Mouse (Mus musculus) intestine, embryonic 15.5 days (tissue): ENCODE measurements around the gene Dmd. TPM values are rescaled to one million over a fixed set of nuclear protein-coding genes. Genes with fewer than 3 reads are reported as not detected.

ENCODE experiments used
- ATAC-seq: fragments of 200-750 bp; cut with Nextera tagmentation; 2 replicates; pipeline ENCODE4 v1.8.0; 2017; ENCODE audit warnings: moderate TSS enrichment, moderate library complexity
- H3K27ac ChIP-seq: fragments of 300-500 bp; sonication (generic); 2 replicates; pipeline ENCODE4 v1.5.1; 2015; ENCODE audit warnings: mild to moderate bottlenecking, inconsistent platforms
- H3K27me3 ChIP-seq: fragments of 300-500 bp; sonication (generic); replicated peaks from 2 replicates; pipeline ENCODE4 v1.6.1; 2015; ENCODE audit warnings: inconsistent platforms
- H3K36me3 ChIP-seq: fragments of 300-500 bp; sonication (generic); 2 replicates; pipeline ENCODE4 v1.6.1; 2015; ENCODE audit warnings: inconsistent platforms
- H3K4me1 ChIP-seq: fragments of 300-500 bp; sonication (generic); replicated peaks from 2 replicates; pipeline ENCODE4 v1.6.1; 2015; ENCODE audit warnings: inconsistent platforms
- H3K4me2 ChIP-seq: fragments of 300-500 bp; sonication (generic); replicated peaks from 2 replicates; pipeline ENCODE4 v1.6.1; 2015; ENCODE audit warnings: mild to moderate bottlenecking, inconsistent platforms
- H3K4me3 ChIP-seq: fragments of 300-500 bp; sonication (generic); replicated peaks from 2 replicates; pipeline ENCODE4 v1.5.1; 2015; ENCODE audit warnings: inconsistent platforms
- H3K9ac ChIP-seq: fragments of 300-500 bp; sonication (generic); 2 replicates; pipeline ENCODE4 v1.6.1; 2015; ENCODE audit warnings: inconsistent platforms
- H3K9me3 ChIP-seq: fragments of 300-500 bp; sonication (generic); 2 replicates; pipeline ENCODE4 v1.6.1; 2016; ENCODE audit warnings: inconsistent platforms
- WGBS: fragments of 180-500 bp; shearing (Covaris S2); methylation state at CpG from one replicate; pipeline ENCODE4 v1.1.7; 2015; 5-methylcytosine and 5-hydroxymethylcytosine counted together
- polyA plus RNA-seq: library from polyadenylated mRNA; unstranded; fragments of >200 nt; fragmentation: Nextera tagmentation; extraction: Ambion mirVana; gene quantifications from 2 replicates; pipeline ENCODE4 v1.2.1, GENCODE M21; 2015

Dmd gene
- polyA plus RNA-seq, 1 experiment from 2014 or later, result 22.3 TPM

GRCm38 (mm10) chrX:84960557-84960956, 2011.9 kb downstream of the Dmd start:
- 41% methylated on average over 5 of the region's 5 CpGs for WGBS
- no peak for ATAC-seq

GRCm38 (mm10) chrX:84960972-84961371, 2012.3 kb downstream of the Dmd start:
- 46% methylated on average over 6 of the region's 6 CpGs for WGBS
- Histone ChIP-seq H3K36me3 (no peaks in the 10 kb centered on the region), H3K27ac (no peak overlapping the region), H3K4me2 (no peak overlapping the region), H3K9ac (no peak overlapping the region), H3K27me3 (no peaks in the 10 kb centered on the region), H3K4me3 (no peak overlapping the region), H3K9me3 (no peaks in the 10 kb centered on the region), H3K4me1 (no peaks in the 10 kb centered on the region)
- ATAC-seq, result peak; percentile 51; the same call in 1 of the 2 replicates

More at GRCm38 (mm10) chrX:84960557-84960956, 2011.9 kb downstream of the Dmd start:
- H3K27me3 ChIP-seq, result no peaks in the 10 kb centered on the region
- H3K36me3 ChIP-seq, result no peaks in the 10 kb centered on the region
- H3K4me3 ChIP-seq, result no peak overlapping the region
- H3K9ac ChIP-seq, result no peak overlapping the region
- no peaks in the 10 kb centered on the region for H3K4me1 ChIP-seq
- H3K4me2 ChIP-seq, result no peak overlapping the region
- no peaks in the 10 kb centered on the region for H3K9me3 ChIP-seq
- no peak overlapping the region for H3K27ac ChIP-seq

GRCm38 (mm10) chrX:85008304-85008703, 2059.6 kb downstream of the Dmd start:
- Histone ChIP-seq H3K4me1 (no peaks in the 10 kb centered on the region), H3K4me3 (no peak overlapping the region), H3K9ac (no peak overlapping the region), H3K36me3 (no peaks in the 10 kb centered on the region), H3K27me3 (no peaks in the 10 kb centered on the region), H3K9me3 (no peaks in the 10 kb centered on the region), H3K27ac (no peak overlapping the region), H3K4me2 (no peak overlapping the region)
- no peak for ATAC-seq

GRCm38 (mm10) chrX:85041466-85042058, 2092.9 kb downstream of the Dmd start:
- 63% methylated on average over 8 of the region's 8 CpGs for WGBS
- Histone ChIP-seq H3K27me3 (no peaks in the 10 kb centered on the region), H3K9ac (no peak overlapping the region), H3K4me3 (no peak overlapping the region), H3K4me2 (no peak overlapping the region), H3K9me3 (no peaks in the 10 kb centered on the region), H3K4me1 (no peaks in the 10 kb centered on the region), H3K36me3 (no peaks in the 10 kb centered on the region), H3K27ac (no peak overlapping the region)
- ATAC-seq, result no peak

GRCm38 (mm10) chrX:85046631-85047030, 2098.0 kb downstream of the Dmd start:
- Histone ChIP-seq H3K27ac (no peak overlapping the region), H3K9ac (no peak overlapping the region), H3K36me3 (no peaks in the 10 kb centered on the region), H3K4me2 (no peak overlapping the region), H3K27me3 (0 out of 2 replicates have a peak, but pooled peaks cover 4% of the 10 kb centered on the region), H3K4me3 (no peak overlapping the region), H3K9me3 (no peaks in the 10 kb centered on the region), H3K4me1 (no peaks in the 10 kb centered on the region)
- no peak for ATAC-seq
- WGBS, result 79% methylated on average over 9 of the region's 9 CpGs

GRCm38 (mm10) chrX:85048141-85049110, 2099.8 kb downstream of the Dmd start:
- Histone ChIP-seq H3K9me3 (no peaks in the 10 kb centered on the region), H3K4me2 (peak overlapping the region; percentile 62), H3K27ac (peak overlapping the region; percentile 66), H3K36me3 (no peaks in the 10 kb centered on the region), H3K27me3 (0 out of 2 replicates have a peak, but pooled peaks cover 4% of the 10 kb centered on the region), H3K4me3 (peak overlapping the region; percentile 52), H3K4me1 (no peaks in the 10 kb centered on the region), H3K9ac (peak overlapping the region; percentile 68)
- WGBS, result 13% methylated on average over 47 of the region's 47 CpGs
- peak; percentile 98 for ATAC-seq

GRCm38 (mm10) chrX:85049593-85049992, 2100.9 kb downstream of the Dmd start:
- no peaks in the 10 kb centered on the region for H3K9me3 ChIP-seq
- no peak overlapping the region for H3K4me3 ChIP-seq
- H3K36me3 ChIP-seq, result no peaks in the 10 kb centered on the region
- no peak for ATAC-seq
- H3K4me1 ChIP-seq, result no peaks in the 10 kb centered on the region
- peak overlapping the region; percentile 62 for H3K4me2 ChIP-seq
- 34% methylated on average over 3 of the region's 3 CpGs for WGBS
- H3K27me3 ChIP-seq, result 0 out of 2 replicates have a peak, but pooled peaks cover 4% of the 10 kb centered on the region
- H3K9ac ChIP-seq, result no peak overlapping the region
- no peak overlapping the region for H3K27ac ChIP-seq

- no peak overlapping the region for H3K27ac ChIP-seq
- no peak overlapping the region for H3K9ac ChIP-seq
- 55% methylated on average over 4 of the region's 4 CpGs for WGBS
- no peaks in the 10 kb centered on the region for H3K4me1 ChIP-seq
- no peak overlapping the region for H3K4me2 ChIP-seq
- H3K9me3 ChIP-seq, result no peaks in the 10 kb centered on the region
- no peaks in the 10 kb centered on the region for H3K36me3 ChIP-seq
- 0 out of 2 replicates have a peak, but pooled peaks have one; percentile 56 for ATAC-seq
- no peaks in the 10 kb centered on the region for H3K27me3 ChIP-seq
- H3K4me3 ChIP-seq, result no peak overlapping the region
Measured at GRCm38 (mm10) chrX:85073602-85074001, 2124.9 kb downstream of the Dmd start.

GRCm38 (mm10) chrX:85076845-85077244, 2128.2 kb downstream of the Dmd start:
- H3K9me3 ChIP-seq, result no peaks in the 10 kb centered on the region
- ATAC-seq, result no peak
- H3K36me3 ChIP-seq, result no peaks in the 10 kb centered on the region
- 93% methylated on average over 1 of the region's 1 CpGs for WGBS
- H3K4me3 ChIP-seq, result no peak overlapping the region
- no peak overlapping the region for H3K4me2 ChIP-seq
- H3K27me3 ChIP-seq, result no peaks in the 10 kb centered on the region
- no peak overlapping the region for H3K27ac ChIP-seq
- H3K4me1 ChIP-seq, result no peaks in the 10 kb centered on the region
- H3K9ac ChIP-seq, result no peak overlapping the region

- WGBS, result 70% methylated on average over 1 of the region's 1 CpGs
- H3K9ac ChIP-seq, result no peak overlapping the region
- no peak overlapping the region for H3K4me3 ChIP-seq
- H3K9me3 ChIP-seq, result no peaks in the 10 kb centered on the region
- no peaks in the 10 kb centered on the region for H3K4me1 ChIP-seq
- H3K27me3 ChIP-seq, result no peaks in the 10 kb centered on the region
- ATAC-seq, result no peak
- H3K27ac ChIP-seq, result no peak overlapping the region
- H3K4me2 ChIP-seq, result no peak overlapping the region
- H3K36me3 ChIP-seq, result no peaks in the 10 kb centered on the region
Measured at GRCm38 (mm10) chrX:85077605-85078004, 2128.9 kb downstream of the Dmd start.

- WGBS, result 75% methylated on average over 2 of the region's 2 CpGs
- Histone ChIP-seq H3K4me1 (no peaks in the 10 kb centered on the region), H3K4me3 (no peak overlapping the region)
Measured at GRCm38 (mm10) chrX:85079174-85079573, 2130.5 kb downstream of the Dmd start.

GRCm38 (mm10) chrX:85084237-85085153, 2135.8 kb downstream of the Dmd start:
- no peaks in the 10 kb centered on the region for H3K36me3 ChIP-seq
- no peak overlapping the region for H3K4me3 ChIP-seq
- H3K27me3 ChIP-seq, result no peaks in the 10 kb centered on the region
- WGBS, result 46% methylated on average over 8 of the region's 8 CpGs
- no peaks in the 10 kb centered on the region for H3K4me1 ChIP-seq
- H3K9me3 ChIP-seq, result no peaks in the 10 kb centered on the region
- no peak overlapping the region for H3K4me2 ChIP-seq
- no peak overlapping the region for H3K9ac ChIP-seq
- no peak overlapping the region for H3K27ac ChIP-seq
- ATAC-seq, result peak; percentile 70

More at GRCm38 (mm10) chrX:85079174-85079573, 2130.5 kb downstream of the Dmd start:
- H3K36me3 ChIP-seq, result no peaks in the 10 kb centered on the region
- H3K9ac ChIP-seq, result no peak overlapping the region
- no peak overlapping the region for H3K4me2 ChIP-seq
- ATAC-seq, result no peak
- H3K27me3 ChIP-seq, result no peaks in the 10 kb centered on the region
- H3K27ac ChIP-seq, result no peak overlapping the region
- H3K9me3 ChIP-seq, result no peaks in the 10 kb centered on the region
